Mouse (Mus musculus) thymus, adult 18-20 months (tissue): Measurements from ENCODE around the gene Mogs.

Experiments
- DNase-seq, 2 experiments: peaks; one replicate each; pipeline ENCODE4 v3.0.0; 2022; ENCODE audit warnings: mixed read lengths in 2 of 2

The Mogs gene

DNA sequence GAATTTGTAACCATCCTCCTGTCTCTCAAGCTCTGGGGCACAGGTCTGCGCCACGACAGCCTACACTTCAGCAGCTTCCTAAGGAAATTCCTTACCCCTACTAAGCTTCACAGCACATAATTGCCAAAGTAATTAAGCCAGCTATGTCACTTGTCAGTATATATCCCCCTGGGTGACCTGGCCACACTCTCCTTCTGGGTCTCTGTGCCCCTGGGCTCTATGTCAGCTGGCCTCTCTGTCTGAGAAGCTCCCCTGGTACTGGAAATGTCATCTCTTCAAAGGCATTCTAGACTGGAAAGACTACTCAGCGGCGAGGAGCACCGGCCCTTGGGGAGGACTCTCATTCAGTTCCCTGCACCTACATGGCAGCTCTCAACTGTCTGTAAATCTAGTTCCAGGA, 7.7 kb downstream of the Mogs start:
- DNase-seq = no peak

DNA sequence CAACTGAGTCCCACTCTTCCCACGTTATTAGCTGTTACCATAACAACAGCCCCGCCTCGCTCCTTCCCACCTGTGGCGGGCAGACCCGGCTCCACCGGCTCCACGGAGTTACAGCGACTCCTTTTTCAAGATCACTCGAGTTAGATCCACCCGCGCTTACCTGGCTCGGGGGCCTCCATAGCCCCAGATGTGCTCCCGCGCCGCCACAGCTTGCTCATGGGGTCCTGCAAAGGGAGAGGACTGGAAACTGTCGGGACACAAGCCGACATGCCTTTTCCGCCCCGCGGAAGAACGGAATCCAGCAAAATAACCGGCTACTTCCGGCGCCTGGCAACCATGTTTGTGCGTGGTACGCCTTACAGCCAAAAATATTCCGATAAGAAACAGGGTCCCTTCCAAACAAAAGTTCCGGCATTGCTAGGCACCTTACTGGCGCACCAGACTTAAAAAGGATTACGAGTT, 9.6 kb downstream of the Mogs start:
- DNase-seq = peak; percentile 77 to 87

DNA sequence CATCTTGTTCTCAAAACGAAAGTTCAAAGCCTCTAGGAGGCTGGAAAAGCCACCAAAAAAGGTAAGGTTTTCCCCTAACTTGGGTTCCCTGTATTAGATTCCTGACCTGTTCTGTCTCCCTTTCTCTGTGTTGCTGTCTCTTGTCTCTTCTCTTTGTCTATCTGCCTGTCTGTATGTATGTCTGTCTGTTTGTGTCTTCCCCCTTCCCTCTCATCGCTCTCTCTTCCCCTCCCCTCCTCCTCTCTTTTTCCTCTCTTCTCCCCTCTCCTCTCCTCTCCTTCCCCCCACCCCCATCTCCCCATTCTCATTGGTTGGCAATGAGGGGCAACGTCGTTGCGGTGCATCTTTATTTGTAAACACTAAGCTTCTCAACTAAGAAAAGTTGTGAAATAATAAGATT, 10.0 kb downstream of the Mogs start, which contains the start of gene Ino80b:
Ino80b (minus strand) TSS at position 101 of the 400 bp plus-strand sequence.
- DNase-seq = no peak

DNA sequence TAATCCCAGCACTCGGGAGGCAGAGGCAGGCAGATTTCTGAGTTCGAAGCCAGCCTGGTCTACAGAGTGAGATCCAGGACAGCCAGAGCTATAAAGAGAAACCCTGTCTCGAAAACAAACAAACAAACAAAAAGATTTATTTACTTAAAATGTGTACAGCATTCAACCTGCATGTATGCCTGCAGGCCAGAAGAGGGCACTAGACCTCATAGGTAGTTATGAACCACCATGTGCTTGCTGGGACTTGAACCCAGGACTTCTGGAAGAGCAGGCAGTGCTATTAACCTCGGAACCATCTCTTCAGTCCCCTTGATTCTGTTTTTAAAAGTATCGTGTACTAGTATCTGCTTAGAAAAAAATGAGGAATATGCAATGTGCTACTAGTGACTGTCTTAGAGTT, 12.1 kb downstream of the Mogs start:
- DNase-seq = no peak

DNA sequence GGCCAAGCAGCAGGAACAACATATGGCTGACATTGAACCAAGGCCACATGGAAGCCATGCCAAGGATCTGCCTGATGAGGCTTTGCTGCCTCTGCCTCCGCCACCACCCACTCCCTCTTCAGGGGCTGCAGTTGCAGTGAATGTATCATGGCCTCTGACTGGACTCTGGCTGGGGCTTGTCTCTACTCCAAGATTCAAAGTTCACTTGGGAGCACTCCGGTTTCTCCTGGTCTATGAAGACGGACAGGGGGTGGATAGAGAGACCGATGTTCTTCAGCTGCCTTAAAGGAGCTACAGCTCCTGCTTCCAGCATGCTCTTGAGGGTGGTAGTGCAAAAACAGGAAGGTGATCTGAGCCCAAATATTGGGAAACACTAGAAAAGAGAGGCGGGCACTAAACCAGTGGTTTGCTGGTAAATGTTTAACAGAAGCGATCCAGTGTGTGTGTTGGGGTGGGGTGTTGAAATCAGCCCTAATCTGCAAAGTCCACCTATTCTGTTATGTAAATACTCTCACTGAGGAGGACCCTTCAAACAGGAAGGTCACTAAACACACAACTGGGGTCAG, 16.3 kb downstream of the Mogs start:
- no peak for DNase-seq

DNA sequence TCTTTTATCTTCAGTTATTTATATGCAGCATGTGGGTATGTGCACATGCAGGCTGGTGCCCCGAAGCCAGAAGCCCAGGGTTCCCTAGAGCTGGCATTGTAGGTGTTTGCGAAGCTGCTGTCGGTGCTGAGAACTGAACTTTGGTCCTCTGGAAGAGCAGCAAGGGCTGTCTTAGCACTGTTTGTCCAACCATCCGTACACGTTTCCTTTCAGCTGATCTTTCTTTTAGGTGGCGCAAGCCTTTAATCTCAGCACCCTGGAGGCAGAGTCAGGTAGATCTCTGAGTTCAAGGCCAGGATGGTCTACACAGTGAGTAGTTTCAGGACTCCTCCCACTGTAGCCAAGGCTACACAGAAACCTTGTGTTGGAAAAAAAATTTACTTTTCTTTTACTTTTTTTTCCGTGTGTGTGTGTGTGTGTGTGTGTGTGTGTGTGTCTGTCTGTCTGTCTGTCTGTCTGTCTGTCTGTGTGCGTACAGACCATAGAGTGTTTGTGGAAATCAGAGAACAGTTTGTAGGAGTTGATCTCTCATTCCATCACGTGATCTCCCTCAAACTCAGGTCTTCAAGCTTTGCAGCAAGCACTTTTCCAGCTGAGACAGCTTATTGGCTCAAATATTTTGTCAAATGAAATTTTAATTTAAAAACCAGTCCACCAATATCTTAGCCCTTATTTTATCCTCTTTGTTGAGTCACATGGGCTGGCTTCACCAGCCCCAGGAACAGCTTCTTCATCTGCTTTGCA, 17.1 kb downstream of the Mogs start:
- no peak for DNase-seq

DNA sequence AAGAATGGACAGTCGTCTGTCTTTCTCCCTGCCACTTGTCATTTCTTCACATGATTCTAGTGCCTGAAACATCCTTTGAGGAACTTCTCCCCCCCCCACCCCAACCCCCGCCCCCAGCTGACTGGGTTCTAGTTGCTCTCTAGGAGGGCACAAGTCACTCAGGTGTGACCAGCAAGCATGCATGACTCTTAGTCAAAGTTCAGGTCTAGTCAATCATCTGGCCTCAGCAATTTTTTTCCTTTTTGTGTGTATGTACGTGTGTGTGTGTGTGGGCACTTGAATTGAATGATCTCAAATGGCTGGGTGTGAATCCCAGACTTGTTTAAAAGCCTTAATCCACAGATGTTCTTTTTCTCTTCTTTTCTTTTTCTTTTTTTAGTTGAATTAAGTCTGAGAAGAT, 18.9 kb downstream of the Mogs start:
- no peak for DNase-seq

DNA sequence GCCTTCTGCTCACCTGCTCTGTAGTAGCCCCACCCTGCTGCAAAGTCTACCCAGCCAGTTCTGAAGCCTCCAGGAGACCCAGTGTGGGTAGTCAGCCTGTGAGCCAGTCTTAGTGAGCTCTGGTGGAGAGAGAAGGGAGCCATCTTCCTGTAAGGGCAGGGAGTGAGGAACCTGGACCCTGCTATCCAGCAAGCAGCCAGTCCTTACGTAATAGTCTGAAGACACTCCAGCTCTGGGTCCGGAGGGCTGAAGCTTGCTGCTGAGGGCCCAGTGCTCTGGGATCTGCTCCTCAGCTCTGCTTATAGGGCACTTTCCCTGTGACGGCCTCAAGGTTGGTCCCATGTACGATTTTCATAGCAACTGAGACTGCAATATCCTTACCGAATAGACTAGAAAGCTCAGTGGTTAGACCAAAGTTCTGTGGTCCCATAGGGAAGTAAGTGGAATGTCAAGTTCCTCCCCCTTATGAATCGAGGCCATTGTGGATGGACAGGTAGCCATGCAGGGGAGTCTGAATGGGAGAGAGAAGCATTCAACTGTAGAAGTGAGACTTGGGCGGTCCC, 19.7 kb downstream of the Mogs start, which contains the start of gene Rtkn:
Rtkn (plus strand) TSS at position 513 of the 563 bp plus-strand sequence.
- DNase-seq = no peak

DNA sequence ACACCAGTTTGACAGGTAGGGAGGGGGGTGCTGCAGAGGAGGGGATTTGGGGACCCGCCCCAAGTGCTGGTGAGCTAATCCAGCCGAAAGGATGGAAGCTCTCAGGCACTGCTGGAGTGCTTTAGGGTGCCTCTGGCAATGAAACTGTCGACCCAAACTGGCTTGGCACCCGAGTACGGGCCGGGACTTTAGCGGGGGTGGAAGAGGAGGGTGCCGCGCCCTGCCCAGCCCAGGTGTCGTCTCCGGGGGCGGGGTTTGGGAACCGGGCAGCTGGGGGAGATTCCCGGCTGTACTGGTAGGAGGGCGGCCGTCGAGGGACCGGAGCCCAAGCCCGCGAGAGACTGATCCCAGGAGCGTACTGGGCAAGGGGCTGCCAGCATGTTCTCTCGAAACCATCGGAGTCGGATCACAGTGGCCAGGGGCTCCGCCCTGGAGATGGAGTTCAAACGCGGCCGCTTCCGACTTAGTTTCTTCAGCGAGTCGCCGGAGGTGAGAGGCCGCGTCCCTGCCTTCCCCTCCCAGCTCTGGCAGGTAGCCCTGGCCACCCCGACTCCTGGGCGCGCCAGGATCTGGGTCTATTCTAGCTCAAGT, 20.4 kb downstream of the Mogs start:
- DNase-seq = no peak

DNA sequence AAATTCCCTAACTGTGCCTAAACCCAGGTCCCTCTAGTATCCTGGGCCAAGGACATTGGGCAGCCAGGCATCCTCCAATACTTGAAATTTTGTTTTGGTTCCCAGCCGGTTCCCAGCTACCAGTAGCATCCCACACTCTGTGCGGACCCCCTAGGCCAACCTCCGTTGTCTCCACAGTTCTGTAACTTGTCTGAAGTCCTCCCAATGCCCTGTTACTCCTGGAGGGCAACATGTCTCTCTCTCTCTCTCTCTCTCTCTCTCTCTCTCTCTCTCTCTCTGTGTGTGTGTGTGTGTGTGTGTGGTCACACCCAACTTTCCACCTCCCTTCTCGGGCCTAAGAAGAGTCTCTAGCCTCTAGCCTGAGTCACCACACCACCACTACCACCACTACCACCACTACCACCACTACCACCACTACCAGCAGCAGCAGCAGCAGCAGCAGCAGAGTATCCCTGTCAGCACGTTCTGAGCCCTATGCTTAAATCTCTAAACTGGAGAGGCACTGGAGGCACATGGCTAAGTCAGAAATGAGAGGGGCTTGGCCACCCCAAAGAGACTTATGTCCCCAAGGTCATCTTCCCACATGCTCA, 21.1 kb downstream of the Mogs start:
- no peak for DNase-seq

DNA sequence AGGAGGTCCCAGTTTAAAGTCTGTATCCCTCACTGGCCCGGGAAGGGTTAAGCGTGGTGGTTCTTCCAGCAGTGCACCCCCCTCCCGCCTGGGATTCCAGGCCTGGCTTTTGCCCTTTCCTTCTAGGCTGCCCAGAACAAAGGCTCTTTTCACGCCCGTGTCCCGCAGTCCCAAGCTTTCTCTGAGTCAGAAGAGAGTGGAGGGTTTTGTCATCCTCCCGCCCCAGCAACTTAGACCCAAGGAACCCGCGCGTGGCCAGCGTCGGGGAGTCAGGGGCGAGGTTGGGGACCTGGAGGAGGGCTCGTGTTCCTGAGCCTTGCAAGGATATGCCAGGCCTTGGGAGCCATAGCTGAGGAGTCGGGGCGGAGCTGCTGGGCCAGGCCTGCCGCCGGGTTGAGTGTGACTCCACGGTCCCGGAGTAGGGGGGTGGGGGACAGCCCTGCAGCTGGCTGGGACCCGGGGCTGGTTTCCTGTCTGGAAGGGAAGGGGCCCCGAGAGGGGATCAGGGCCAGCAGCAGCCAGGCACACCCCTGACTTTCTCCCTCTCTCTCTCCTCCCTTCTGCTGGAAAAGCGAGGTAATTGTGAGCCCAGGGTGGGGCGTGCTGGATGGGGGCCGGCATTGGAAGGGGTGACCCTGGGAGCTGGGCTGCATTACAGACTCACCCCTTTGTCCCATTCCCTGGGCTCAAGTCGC, 21.7 kb downstream of the Mogs start:
- DNase-seq = peak in 1 of 2 experiments; percentile 21

DNA sequence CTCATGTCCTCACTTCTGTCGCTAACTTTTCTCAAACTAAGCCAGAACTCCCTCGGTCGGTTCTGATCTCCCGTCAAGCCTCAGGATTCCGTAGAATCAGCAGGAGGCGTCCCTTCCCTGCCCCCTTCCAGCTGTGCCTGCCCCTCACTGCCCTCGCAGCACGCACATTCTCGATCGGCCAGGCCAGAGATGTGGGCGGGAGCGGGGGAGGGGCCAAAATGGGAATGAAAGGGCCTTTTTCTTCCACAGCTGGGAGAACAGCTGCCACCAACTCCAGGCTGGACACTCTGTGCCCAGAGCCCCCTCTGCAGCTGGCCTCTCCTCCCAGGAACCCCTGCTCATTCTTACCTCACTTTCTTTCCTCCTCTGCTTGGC, 22.3 kb downstream of the Mogs start:
- no peak for DNase-seq

DNA sequence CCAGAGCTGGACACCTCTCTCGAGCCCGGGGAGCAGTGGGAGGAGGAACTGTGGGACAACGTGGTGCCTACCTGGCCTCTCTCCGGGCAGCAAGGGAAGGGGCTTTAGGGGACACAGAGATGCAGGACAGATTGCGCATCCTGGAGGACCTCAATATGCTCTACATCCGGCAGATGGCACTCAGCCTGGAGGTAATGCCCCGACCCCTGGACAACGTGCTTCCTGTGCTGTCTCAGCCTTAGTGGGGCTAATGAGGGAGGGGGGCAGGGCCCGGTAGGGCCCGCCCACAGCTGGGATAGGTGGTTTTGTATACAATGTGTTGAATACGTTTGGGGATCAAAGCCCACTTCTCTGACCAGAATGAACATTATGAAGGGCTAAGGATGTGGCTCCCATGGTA, 22.8 kb downstream of the Mogs start:
- DNase-seq = no peak

DNA sequence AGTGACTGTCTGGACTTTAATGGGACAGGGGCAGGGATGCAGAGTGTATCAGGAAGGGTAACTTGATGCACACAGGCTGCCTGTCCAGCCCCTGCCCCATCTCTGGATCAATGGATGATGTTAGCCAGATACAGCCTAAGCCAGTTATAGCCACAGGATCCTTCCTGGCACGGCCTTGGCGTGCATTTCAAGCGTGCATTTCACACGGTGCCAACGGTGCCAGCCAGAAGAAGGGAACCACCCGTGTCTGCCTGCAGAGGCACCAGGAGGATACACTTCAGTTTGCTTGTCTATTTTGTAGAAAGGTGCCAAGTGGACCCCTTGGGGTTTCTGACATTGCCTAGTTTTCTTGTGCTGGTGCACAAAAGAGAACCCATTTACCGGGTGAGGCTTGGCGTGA, 24.7 kb downstream of the Mogs start:
- no peak for DNase-seq

DNA sequence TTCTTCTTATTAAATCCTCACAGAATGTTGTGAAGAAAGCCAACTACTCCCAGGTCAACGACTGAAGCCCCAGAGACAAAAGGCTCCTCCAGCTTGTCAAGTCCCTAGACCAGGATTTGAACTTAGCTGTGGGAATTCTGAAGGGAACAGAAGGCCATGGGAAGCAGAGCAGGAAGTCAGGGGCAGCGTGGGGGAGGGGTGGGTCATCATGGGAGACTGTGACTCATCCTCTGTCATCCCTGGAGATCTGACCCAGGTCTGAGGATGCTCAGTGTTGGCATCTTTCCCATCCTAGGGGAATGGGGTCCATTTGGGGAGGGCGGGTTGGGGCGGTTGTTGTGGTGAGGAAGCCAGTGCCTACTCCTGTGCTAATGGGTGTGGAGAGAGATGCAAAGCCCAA, 26.3 kb downstream of the Mogs start:
- no peak for DNase-seq

DNA sequence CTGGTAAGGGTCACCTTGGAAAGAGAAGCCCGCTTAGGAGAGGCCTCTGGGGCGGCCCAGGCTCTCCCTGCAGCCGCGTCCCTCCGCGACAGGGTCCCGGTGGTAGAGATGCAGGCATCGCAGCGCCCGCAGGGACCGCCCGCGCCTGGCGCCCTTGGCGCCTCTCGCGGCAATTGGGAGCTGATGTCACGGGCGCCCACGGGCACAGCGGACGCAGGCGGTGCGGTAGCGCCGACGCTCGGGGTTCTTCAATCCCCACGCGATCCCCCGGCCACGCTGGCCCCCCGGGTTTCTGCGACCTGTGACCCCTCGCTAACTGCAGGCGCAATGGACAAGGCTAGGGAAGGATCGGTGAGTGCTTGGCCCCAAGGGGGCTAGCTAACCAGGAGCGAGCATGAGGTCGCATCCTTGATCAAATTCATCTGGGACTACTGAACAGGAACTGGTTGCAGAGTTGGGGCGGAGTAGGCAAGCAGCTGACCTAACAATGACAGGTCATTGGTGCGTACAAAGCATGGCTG, 27.0 kb downstream of the Mogs start:
- DNase-seq = no peak

DNA sequence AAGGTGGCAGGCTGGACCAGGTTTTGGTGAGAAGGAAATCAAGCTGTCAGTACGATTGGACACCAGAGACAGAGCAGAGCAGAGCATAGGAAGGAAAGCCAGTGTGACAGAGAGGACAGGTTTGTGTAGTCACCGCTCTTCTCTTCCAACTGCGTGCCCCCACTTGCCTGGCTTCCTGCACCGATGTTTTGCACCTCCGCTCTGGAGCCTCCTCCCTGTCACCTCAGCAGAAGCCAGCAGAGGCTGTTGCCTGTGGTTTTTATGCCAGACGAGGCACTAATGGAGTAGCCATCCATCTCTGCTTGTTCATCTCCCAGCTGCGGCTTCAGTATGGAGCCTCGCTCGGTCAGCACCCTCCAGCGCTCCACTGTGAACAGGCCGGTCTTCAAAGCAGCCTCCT, 27.6 kb downstream of the Mogs start:
- no peak for DNase-seq

DNA sequence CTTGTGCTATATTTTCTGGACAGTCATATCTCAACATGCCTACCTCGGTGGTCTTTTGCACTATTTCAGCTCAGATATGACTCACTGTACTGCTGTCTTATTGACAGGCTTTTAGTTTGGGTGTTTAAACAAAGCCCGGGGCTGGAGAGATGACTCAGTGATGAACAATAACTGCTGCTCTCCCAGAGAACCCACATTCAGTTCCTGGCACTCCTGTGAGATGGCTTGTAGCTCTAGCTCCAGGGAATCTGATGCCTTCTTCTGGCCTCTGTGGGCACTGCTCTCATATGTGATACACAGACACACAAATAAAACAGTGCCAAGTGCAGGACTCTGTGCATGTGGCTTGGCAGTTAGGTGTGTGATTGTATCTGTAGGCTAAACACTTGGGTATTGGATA, 29.9 kb downstream of the Mogs start:
- DNase-seq = no peak

DNA sequence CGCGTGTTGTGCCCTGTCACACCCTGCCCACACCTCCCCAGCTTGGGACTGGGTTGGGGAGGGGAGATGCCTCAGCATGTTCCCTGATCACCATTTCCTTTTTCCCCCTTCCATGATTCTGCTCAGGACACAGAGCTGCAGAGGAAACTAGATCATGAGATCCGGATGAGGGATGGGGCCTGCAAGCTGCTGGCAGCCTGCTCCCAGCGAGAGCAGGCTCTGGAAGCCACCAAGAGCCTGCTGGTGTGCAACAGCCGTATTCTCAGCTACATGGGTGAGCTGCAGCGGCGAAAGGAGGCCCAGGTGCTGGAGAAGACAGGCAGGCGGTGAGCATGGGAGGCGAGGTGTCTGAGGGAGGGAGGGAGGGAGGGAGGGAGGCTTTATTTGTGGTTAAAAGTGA, 30.5 kb downstream of the Mogs start:
- no peak for DNase-seq

DNA sequence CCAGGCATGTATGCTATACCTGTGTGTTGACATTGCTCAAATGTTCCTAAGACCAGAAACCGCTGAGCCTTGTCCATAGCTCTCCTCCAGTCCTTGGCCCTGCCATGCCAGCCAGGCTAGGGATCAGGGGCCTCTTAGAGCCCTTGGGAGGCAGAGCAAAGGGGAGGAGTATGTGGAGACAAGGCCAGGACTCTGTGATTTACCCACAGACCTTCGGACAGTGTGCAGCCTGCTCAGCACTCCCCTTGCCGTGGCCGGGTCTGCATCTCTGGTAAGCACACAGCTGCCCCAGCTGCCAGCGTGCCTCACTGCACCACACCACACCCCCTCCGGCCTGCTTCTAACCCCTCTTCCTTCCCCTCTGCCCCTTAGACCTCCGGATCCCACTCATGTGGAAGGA, 32.0 kb downstream of the Mogs start:
- no peak for DNase-seq

DNA sequence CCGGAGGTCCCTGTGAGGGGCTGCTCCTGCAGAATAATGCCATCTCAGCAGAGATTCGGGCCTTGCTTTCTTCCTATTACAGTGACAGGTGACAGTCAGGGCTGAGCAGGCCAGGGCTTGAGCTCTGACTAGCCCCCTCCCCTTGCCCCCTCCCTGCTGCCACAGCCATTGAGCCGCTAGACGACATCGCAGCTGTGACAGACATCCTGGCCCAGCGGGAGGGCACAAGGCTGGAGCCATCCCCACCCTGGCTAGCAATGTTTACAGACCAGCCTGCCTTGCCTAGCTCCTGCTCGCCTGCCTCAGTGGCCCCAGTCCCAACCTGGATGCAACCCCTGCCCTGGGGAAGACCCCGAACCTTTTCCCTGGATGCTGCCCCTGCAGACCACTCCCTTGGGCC, 36.4 kb downstream of the Mogs start:
- DNase-seq = no peak

DNA sequence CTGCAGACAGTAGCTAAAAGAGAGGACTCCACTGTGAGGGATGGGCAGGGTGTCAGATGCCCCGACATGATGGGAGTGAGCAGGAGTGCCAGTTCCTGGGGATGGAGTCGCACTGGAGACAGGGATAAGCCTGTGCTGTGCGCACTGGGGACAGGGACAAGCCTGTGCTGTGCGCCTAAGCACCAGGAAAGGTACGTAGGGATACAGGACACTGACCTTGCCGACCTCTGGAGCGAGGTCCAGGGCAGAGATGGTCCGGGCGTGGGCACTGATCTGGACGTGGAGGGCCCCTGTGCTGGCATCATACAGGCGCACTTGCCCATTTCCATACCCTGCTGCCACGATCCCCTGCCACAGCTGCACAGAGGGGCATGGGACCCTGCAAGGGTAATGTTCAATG, 37.7 kb downstream of the Mogs start:
- no peak for DNase-seq

DNA sequence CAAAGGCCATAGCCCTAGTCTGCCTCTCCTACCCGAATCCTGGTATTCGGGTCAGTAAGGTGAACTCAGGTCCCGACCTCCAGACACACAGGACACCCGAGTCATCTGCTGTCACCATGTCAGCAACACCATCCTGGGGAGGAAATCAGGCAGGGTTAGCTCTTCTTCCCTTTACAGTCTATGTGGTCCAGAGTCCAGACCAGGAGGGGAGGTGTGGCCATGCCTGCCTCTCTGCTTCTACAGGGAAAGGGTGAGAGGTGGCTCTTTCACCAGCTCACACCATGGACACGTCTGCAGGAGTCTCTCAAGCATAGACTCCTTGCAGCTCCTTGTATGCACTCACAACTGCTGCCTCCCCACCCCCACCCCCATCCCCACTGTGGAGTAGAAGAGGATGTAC, 38.2 kb downstream of the Mogs start:
- no peak for DNase-seq
